Mouse (Mus musculus): ENCODE measurements around the gene Bbs9.
"Not testable (repeated sequence)": the region's sequence is repeated elsewhere in the genome, so short reads cannot be mapped to it uniquely, and the experiment has no call there.

Gene Bbs9

DNA sequence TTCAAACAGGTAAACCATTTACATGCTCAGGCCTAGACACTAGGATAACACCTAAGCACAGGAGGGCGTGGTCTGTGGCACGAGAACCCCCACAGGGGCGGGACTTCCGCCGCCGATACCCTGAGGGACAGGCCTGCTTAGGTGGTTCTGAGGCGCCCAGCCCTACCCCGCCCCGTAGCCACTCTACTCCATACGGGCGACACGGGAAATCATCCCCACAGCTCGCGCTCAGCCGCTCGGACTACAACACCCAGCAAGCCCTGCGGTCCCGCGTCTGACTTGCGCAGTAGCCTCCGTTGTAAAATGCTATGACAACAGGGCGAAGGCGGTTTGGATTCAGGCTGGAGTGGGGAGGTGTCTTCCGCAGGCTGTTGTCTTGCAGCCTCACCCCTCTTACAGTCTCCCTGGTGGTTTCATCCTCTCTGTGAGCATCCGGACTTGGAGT lies at the start of gene Bbs9:
Gene Bbs9, plus strand, starts transcription at position 292 of the 445 bp plus-strand sequence.
- peak; percentile 95 to 96 for DNase-seq

GRCm38 (mm10) chr9:22428028-22428665 lies 47.4 kb upstream of the Bbs9 start:
- DNase-seq = no peak

DNA sequence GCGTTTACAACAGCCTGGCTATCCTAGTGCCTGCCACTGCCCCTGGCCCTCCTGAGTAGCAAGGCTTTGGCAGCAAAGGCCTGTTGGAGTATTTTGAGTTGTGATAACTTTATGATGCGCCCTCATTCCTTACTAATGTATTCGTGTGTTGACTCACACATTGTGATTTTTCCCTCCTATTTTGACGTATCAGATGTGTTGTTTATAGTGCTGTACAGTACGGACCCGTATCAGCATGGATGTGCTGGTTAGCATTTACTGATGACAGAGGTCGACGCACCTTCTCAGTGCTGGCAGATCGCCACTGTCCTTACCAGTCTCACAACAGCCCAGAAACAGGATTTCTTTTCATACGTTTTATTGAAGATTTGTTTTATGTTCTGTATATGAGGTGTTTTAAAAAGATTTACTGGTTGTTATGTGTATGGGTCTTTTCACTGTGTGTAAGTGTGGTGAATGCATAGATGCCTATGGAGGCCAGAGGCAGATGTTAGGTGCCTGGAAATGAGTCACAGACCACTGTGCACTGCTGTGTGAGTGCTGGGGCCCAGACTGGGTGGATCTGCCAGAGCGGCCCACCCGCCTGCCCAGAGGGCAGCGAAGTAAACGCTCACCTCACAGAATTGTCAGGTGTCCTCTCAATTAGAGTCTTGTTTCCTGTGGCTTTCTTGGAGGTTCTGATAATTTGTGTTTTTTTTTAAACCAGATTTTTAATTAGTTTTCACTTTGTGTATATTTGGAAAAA lies 46.7 kb upstream of the Bbs9 start:
- DNase-seq = no peak

- DNase-seq = no peak
Measured at GRCm38 (mm10) chr9:22429533-22430241, 45.8 kb upstream of the Bbs9 start.

DNA sequence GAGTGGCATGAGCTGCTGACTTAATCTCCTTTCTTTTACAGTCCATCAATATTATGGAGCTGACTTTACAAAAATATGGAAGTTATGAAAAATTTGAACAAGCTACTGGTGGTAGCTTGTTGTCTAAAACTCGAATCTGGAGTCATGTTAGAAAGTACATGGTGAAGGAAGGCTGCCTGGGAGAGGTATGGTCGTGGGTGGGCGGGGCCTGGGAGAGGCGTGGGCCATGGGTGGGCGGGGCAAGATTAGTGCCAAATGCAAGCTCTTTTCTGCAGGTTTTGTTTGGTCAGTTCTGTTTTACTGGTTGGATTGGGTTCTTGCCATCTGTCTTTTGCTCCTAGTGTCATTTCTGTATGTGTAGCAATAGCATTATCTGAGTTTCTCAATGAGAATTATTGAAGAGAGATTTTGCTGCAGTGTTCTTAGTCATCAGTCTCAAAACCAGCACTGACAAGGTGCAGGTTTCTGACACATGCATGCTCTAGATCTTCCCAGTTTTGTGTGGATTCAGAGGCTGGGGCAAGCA lies 45.1 kb upstream of the Bbs9 start:
- no peak for DNase-seq

- DNase-seq = no peak
Measured at GRCm38 (mm10) chr9:22433221-22433620, 42.3 kb upstream of the Bbs9 start.

GRCm38 (mm10) chr9:22434101-22434500 lies 41.4 kb upstream of the Bbs9 start:
- no peak for DNase-seq

GRCm38 (mm10) chr9:22438826-22439225 lies 36.7 kb upstream of the Bbs9 start:
- DNase-seq = no peak

- no peak for DNase-seq
Measured at GRCm38 (mm10) chr9:22443157-22443556, 32.4 kb upstream of the Bbs9 start.

DNA sequence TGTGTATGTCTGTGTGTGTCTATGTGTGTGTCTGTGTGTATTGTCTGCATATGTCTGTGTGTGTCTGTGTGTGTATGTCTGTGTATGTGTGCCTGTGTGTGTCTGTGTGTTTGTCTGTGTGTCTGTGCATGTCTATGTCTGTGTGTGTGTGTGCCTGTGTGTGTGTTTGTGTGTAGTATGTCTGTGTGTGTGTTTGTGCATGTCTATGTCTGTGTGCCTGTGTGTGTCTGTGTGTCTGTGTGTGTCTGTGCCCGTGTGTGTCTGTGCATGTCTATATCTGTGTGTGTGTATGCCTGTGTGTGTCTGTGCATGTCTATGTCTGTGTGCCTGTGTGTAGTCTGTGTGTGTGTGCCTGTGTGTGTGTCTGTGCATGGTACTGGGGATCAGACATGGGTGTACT lies 30.4 kb upstream of the Bbs9 start:
- no peak for DNase-seq

GRCm38 (mm10) chr9:22447213-22447612 lies 28.3 kb upstream of the Bbs9 start:
- peak in 1 of 2 experiments; percentile 9 for DNase-seq

DNA sequence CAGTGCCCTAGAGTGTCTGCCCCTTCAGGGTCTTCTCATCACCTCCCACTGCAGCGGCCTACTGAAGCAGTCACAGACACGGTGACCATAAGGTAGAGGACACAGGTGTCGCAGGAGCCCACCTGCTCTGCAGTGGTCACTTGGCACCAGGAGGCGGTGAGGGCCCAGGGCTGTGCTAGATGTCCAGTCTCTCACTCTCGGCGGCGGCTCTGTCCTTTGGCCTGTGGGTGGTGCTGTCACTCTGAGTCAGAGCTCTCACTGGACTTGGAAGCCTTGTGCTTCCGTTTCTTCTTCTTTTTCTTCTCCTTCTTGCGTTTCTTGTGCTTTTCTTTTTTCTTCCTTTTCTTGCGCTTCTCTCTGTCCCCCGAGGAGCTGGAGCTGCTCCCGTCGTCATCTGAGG lies 27.1 kb upstream of the Bbs9 start:
- DNase-seq = no peak

DNA sequence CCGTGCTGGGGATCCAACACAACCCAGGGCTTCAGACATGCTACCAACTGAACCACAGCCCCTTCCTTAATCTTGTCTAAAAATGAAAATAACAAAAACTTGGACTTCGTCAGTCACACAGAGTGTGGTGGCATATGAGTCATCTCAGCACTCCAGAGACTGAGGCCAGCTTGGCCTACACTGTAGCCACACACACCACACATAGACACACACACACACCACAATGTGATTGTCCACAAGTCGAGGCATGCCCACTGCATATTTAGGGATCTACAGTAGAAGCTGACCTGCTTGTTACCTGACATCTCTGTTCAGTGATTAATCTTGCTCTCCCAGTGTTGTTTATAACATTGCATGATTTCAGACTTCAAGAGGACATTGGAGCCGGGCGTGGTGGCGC lies 26.3 kb upstream of the Bbs9 start:
- no peak for DNase-seq

GRCm38 (mm10) chr9:22452697-22453096 lies 22.8 kb upstream of the Bbs9 start:
- no peak for DNase-seq

- DNase-seq = no peak
Measured at GRCm38 (mm10) chr9:22453501-22453924, 22.0 kb upstream of the Bbs9 start.

- not testable (repeated sequence) for DNase-seq
Measured at GRCm38 (mm10) chr9:22453990-22454389, 21.5 kb upstream of the Bbs9 start, which contains the start of gene Gm17545. Gene Gm17545 (plus strand): TSS chr9:22454290.

- no peak for DNase-seq
Measured at GRCm38 (mm10) chr9:22455041-22455440, 20.5 kb upstream of the Bbs9 start.

GRCm38 (mm10) chr9:22457142-22457835 lies 18.2 kb upstream of the Bbs9 start:
- DNase-seq = peak in 1 of 2 experiments; percentile 9

DNA sequence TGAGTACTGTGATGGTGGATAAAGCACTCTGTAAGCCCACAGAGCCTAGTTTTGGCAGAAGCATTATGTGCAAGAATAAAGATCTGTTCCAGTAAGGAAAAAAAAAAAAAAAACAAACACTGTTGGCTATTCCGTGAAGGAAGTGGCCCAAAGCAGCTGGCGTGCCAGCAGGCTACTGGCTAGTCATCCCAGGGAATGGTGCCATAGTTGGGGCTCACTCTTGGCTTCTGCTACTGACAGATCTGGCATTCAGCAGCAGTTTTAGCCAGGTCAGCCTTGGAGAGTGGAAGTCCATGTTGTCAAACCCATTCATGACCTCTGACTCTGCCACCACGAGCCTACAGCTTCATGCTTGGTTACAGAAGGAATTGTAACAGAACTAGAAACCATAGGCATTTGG lies 13.6 kb upstream of the Bbs9 start:
- peak in 1 of 2 experiments; percentile 24 for DNase-seq

- DNase-seq = no peak
Measured at GRCm38 (mm10) chr9:22466212-22466611, 9.3 kb upstream of the Bbs9 start.

DNA sequence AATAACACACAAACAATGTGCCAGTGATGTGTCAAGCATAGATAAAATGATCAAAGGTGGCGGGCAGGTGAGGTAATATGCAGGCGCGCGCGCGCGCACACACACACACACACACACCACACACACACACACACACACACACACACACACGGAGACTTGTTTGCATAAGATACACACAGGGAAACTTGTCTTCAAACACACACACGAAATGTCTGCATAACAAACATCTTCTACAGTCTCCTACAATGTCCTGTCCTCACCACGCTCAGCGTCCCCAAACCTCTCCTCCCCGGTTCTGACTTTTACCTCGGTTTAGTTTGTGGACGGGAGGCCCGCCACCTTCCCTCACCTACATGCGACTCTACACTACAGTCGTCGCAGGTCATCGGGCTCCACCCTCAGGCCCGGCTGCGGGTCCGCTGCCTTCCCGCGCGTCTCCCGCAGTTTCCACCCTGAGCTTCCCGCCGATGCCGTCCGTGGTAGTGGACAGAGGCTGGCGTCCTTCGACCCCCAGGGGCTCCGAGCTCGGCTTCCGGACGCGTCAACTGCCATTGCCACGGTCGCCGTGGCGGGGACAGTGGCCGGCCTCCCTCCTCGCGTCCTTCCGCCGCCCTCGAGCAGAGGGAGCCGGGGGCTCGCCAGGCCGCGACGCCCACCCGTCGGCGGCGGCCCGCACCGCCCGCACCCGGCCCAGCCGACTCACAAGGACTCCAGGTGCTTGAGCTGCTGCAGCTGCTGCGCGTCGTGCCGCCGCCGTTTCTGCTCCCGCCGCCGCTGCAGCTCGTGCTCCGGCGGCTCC lies 7.9 kb upstream of the Bbs9 start:
- DNase-seq = peak; percentile 24 to 33

All from lung, adult 18-20 months (tissue).